Mouse (Mus musculus): ENCODE measurements at regions not wholly inside any gene's neighbourhood (a gene's known extent, or its start where the extent isn't known, plus 50 kb on each side); places are given as distances from the start of the nearest gene placed in this dataset.

GRCm38 (mm10) chr4:140463296-140463695 lies 202.5 kb downstream of the Arhgef10l start:
- WGBS = 28% methylated on average over 7 of the region's 7 CpGs
- Histone ChIP-seq H3K4me1 (no peaks in the 10 kb centered on the region), H3K4me2 (no peak overlapping the region), H3K9me3 (no peaks in the 10 kb centered on the region), H3K4me3 (no peak overlapping the region), H3K27me3 (0 out of 2 replicates have a peak, but pooled peaks cover 8% of the 10 kb centered on the region), H3K36me3 (no peaks in the 10 kb centered on the region), H3K9ac (no peak overlapping the region), H3K27ac (no peak overlapping the region)
- no peak for ATAC-seq (ENCODE audit: insufficient number of reproducible peaks, low FRiP score, low TSS enrichment, low read depth)

GRCm38 (mm10) chr4:140461317-140461716 lies 204.5 kb downstream of the Arhgef10l start:
- H3K9ac ChIP-seq = no peak overlapping the region
- ATAC-seq (ENCODE audit: insufficient number of reproducible peaks, low FRiP score, low TSS enrichment, low read depth) = no peak
- no peak overlapping the region for H3K4me2 ChIP-seq
- no peak overlapping the region for H3K27ac ChIP-seq
- H3K4me1 ChIP-seq = no peaks in the 10 kb centered on the region
- H3K4me3 ChIP-seq = no peak overlapping the region
- H3K9me3 ChIP-seq = no peaks in the 10 kb centered on the region
- WGBS = 84% methylated on average over 16 of the region's 16 CpGs
- H3K36me3 ChIP-seq = no peaks in the 10 kb centered on the region
- 0 out of 2 replicates have a peak, but pooled peaks cover 3% of the 10 kb centered on the region for H3K27me3 ChIP-seq

GRCm38 (mm10) chr4:140449062-140449461 lies 202.5 kb upstream of the Igsf21 start:
- H3K9me3 ChIP-seq = no peaks in the 10 kb centered on the region
- 85% methylated on average over 10 of the region's 10 CpGs for WGBS
- H3K4me2 ChIP-seq = no peak overlapping the region
- H3K9ac ChIP-seq = no peak overlapping the region
- H3K4me3 ChIP-seq = no peak overlapping the region
- no peak overlapping the region for H3K27ac ChIP-seq
- H3K4me1 ChIP-seq = no peaks in the 10 kb centered on the region
- 0 out of 2 replicates have a peak, but pooled peaks cover 3% of the 10 kb centered on the region for H3K27me3 ChIP-seq
- H3K36me3 ChIP-seq = no peaks in the 10 kb centered on the region
- no peak for ATAC-seq (ENCODE audit: insufficient number of reproducible peaks, low FRiP score, low TSS enrichment, low read depth)

GRCm38 (mm10) chr4:140446455-140446854 lies 199.9 kb upstream of the Igsf21 start:
- no peak for ATAC-seq (ENCODE audit: insufficient number of reproducible peaks, low FRiP score, low TSS enrichment, low read depth)
- no peak overlapping the region for H3K4me2 ChIP-seq
- H3K9ac ChIP-seq = no peak overlapping the region
- 0 out of 2 replicates have a peak, but pooled peaks cover 2% of the 10 kb centered on the region for H3K27me3 ChIP-seq
- no peaks in the 10 kb centered on the region for H3K9me3 ChIP-seq
- H3K4me1 ChIP-seq = no peaks in the 10 kb centered on the region
- no peak overlapping the region for H3K4me3 ChIP-seq
- H3K27ac ChIP-seq = no peak overlapping the region
- WGBS = 89% methylated on average over 6 of the region's 6 CpGs
- H3K36me3 ChIP-seq = no peaks in the 10 kb centered on the region

- H3K9me3 ChIP-seq = no peaks in the 10 kb centered on the region
- ATAC-seq (ENCODE audit: insufficient number of reproducible peaks, low FRiP score, low TSS enrichment, low read depth) = no peak
- no peaks in the 10 kb centered on the region for H3K27me3 ChIP-seq
- no peak overlapping the region for H3K4me2 ChIP-seq
- no peak overlapping the region for H3K4me3 ChIP-seq
- H3K4me1 ChIP-seq = no peaks in the 10 kb centered on the region
- H3K9ac ChIP-seq = no peak overlapping the region
- H3K36me3 ChIP-seq = no peaks in the 10 kb centered on the region
- WGBS = 79% methylated on average over 5 of the region's 5 CpGs
- no peak overlapping the region for H3K27ac ChIP-seq
These were observed 199.3 kb upstream of the Igsf21 start for GRCm38 (mm10) chr4:140445931-140446330.

- Histone ChIP-seq H3K9ac (no peak overlapping the region), H3K4me1 (no peaks in the 10 kb centered on the region), H3K27me3 (no peaks in the 10 kb centered on the region), H3K4me3 (no peak overlapping the region), H3K27ac (no peak overlapping the region), H3K4me2 (no peak overlapping the region), H3K36me3 (no peaks in the 10 kb centered on the region), H3K9me3 (no peaks in the 10 kb centered on the region)
- ATAC-seq (ENCODE audit: insufficient number of reproducible peaks, low FRiP score, low TSS enrichment, low read depth) = no peak
- 67% methylated on average over 6 of the region's 6 CpGs for WGBS
These were observed 196.6 kb upstream of the Igsf21 start for GRCm38 (mm10) chr4:140443221-140443620.

- no peak overlapping the region for H3K9ac ChIP-seq
- 82% methylated on average over 8 of the region's 8 CpGs for WGBS
- ATAC-seq (ENCODE audit: insufficient number of reproducible peaks, low FRiP score, low TSS enrichment, low read depth) = no peak
- H3K4me1 ChIP-seq = no peaks in the 10 kb centered on the region
- H3K9me3 ChIP-seq = no peaks in the 10 kb centered on the region
- H3K27me3 ChIP-seq = no peaks in the 10 kb centered on the region
- H3K27ac ChIP-seq = no peak overlapping the region
- no peak overlapping the region for H3K4me2 ChIP-seq
- no peaks in the 10 kb centered on the region for H3K36me3 ChIP-seq
- no peak overlapping the region for H3K4me3 ChIP-seq
These were observed 195.2 kb upstream of the Igsf21 start for GRCm38 (mm10) chr4:140441805-140442204.

GRCm38 (mm10) chr4:140439856-140440255 lies 193.3 kb upstream of the Igsf21 start:
- H3K36me3 ChIP-seq = no peaks in the 10 kb centered on the region
- no peak for ATAC-seq (ENCODE audit: insufficient number of reproducible peaks, low FRiP score, low TSS enrichment, low read depth)
- no peak overlapping the region for H3K27ac ChIP-seq
- H3K4me3 ChIP-seq = no peak overlapping the region
- H3K27me3 ChIP-seq = no peaks in the 10 kb centered on the region
- no peaks in the 10 kb centered on the region for H3K4me1 ChIP-seq
- 12% methylated on average over 3 of the region's 3 CpGs for WGBS
- no peak overlapping the region for H3K9ac ChIP-seq
- H3K4me2 ChIP-seq = no peak overlapping the region
- H3K9me3 ChIP-seq = no peaks in the 10 kb centered on the region

GRCm38 (mm10) chr4:140436030-140436429 lies 189.4 kb upstream of the Igsf21 start:
- Histone ChIP-seq H3K9ac (no peak overlapping the region), H3K4me2 (no peak overlapping the region), H3K4me3 (no peak overlapping the region), H3K27ac (no peak overlapping the region), H3K4me1 (no peaks in the 10 kb centered on the region), H3K27me3 (no peaks in the 10 kb centered on the region), H3K9me3 (no peaks in the 10 kb centered on the region), H3K36me3 (no peaks in the 10 kb centered on the region)
- WGBS = 47% methylated on average over 3 of the region's 3 CpGs
- no peak for ATAC-seq (ENCODE audit: insufficient number of reproducible peaks, low FRiP score, low TSS enrichment, low read depth)

GRCm38 (mm10) chr4:140433744-140434542 lies 187.4 kb upstream of the Igsf21 start:
- H3K9ac ChIP-seq = no peak overlapping the region
- no peaks in the 10 kb centered on the region for H3K36me3 ChIP-seq
- 68% methylated on average over 11 of the region's 11 CpGs for WGBS
- H3K4me3 ChIP-seq = no peak overlapping the region
- no peak overlapping the region for H3K4me2 ChIP-seq
- no peaks in the 10 kb centered on the region for H3K9me3 ChIP-seq
- H3K27me3 ChIP-seq = no peaks in the 10 kb centered on the region
- no peak for ATAC-seq (ENCODE audit: insufficient number of reproducible peaks, low FRiP score, low TSS enrichment, low read depth)
- H3K27ac ChIP-seq = no peak overlapping the region
- H3K4me1 ChIP-seq = no peaks in the 10 kb centered on the region

GRCm38 (mm10) chr4:140432101-140432500 lies 185.5 kb upstream of the Igsf21 start:
- Histone ChIP-seq H3K4me2 (no peak overlapping the region), H3K9me3 (no peaks in the 10 kb centered on the region), H3K9ac (no peak overlapping the region), H3K27ac (no peak overlapping the region), H3K27me3 (no peaks in the 10 kb centered on the region), H3K4me3 (no peak overlapping the region), H3K36me3 (no peaks in the 10 kb centered on the region), H3K4me1 (no peaks in the 10 kb centered on the region)
- 78% methylated on average over 7 of the region's 7 CpGs for WGBS
- no peak for ATAC-seq (ENCODE audit: insufficient number of reproducible peaks, low FRiP score, low TSS enrichment, low read depth)

- no peak overlapping the region for H3K9ac ChIP-seq
- H3K36me3 ChIP-seq = no peaks in the 10 kb centered on the region
- no peak overlapping the region for H3K4me2 ChIP-seq
- no peak overlapping the region for H3K4me3 ChIP-seq
- H3K27me3 ChIP-seq = no peaks in the 10 kb centered on the region
- no peak overlapping the region for H3K27ac ChIP-seq
- WGBS = 75% methylated on average over 3 of the region's 3 CpGs
- H3K9me3 ChIP-seq = no peaks in the 10 kb centered on the region
- no peak for ATAC-seq (ENCODE audit: insufficient number of reproducible peaks, low FRiP score, low TSS enrichment, low read depth)
- H3K4me1 ChIP-seq = no peaks in the 10 kb centered on the region
These were observed 180.5 kb upstream of the Igsf21 start for GRCm38 (mm10) chr4:140427039-140427438.

Measured in limb, embryonic 15.5 days (tissue).